Mouse (Mus musculus) lung, adult 2 months (tissue): ENCODE data around the gene Zranb1.

Source experiments
- CTCF ChIP-seq: fragments of 200-500 bp; IDR thresholded peaks from 2 replicates; pipeline ENCODE4 v1.5.1; 2011; ENCODE audit warnings: mild to moderate bottlenecking, low read length, control low read depth; ENCODE audit not compliant: insufficient read depth
- POLR2A ChIP-seq: fragments of 200-500 bp; IDR thresholded peaks from 2 replicates; pipeline ENCODE4 v1.6.1; 2011; ENCODE audit warnings: low read depth, mild to moderate bottlenecking, control low read depth, low read length, borderline replicate concordance; ENCODE audit errors: extremely low read depth

DNA sequence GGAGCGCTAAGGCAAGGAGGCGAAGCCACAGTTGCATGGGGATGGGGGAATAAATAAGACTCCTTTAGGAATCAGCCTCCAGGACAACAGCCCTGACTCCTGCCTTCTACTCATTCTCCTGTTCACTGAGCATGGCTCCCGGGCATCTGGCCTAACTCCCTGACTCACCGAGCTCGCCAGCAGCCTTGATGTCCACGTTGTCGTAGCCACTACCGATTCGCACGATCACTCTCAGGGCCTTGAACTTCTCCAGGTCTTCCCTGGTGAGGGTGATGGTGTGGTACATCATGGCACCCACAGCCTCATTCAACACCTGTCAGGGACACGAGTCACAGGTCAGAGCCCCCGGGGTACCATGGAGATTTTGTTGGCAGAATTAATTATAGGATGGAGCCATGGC, 67.7 kb downstream of the Zranb1 start:
- TF ChIP-seq CTCF = no peak
- TF ChIP-seq POLR2A = no peak
